ENCODE assay signal across 20 mouse cellular contexts in genomic region chr11:104334115-104334514, GRCm38 (mm10).
DNase-seq lines count a peak whose midpoint lies in the region; ATAC-seq and TF ChIP-seq lines count a peak whose summit lies in the region.
"Had no signal": no experiment of that assay in that cellular context is flagged by ENCODE, and none has a peak within 500 bp of the region (broad histone marks: within the 10 kb centered on the region; RNA-seq: fewer than 3 reads in every experiment).

No protein-coding gene starts in this region.

- ATAC-seq in hindbrain, embryonic 13.5 days (ENCODE audit: low FRiP score), result peak; percentile 19; the same call in 1 of the 2 replicates
- no peak for ATAC-seq in hindbrain, postnatal 0 days
- no peak for ATAC-seq in neural tube, embryonic 15.5 days (ENCODE audit: low FRiP score)
- ATAC-seq: activated CD4-positive, CD25-positive, alpha-beta regulatory T cell, adult 4 months; forebrain, postnatal 0 days; Patski had no signal

- DNase-seq in heart, embryonic 10.5 days (ENCODE audit: low spot score), result peak; percentile 63
- no peak for DNase-seq in heart, postnatal 10 days
- DNase-seq in hindbrain, postnatal 0 days (ENCODE audit: low spot score), result no peak
- DNase-seq in left cerebral cortex, adult 2 months (ENCODE audit: extremely low spot score in 1 of 2, low spot score in 2 of 2), result no peak
- no peak for DNase-seq in left cerebral cortex, adult 18-20 months (ENCODE audit: low spot score in 2 of 2)
- DNase-seq in neural tube, embryonic 10.5 days (ENCODE audit: extremely low spot score, low spot score), result no peak
- DNase-seq: adrenal gland, postnatal 14 days; cerebellum, adult 11-12 months; cerebellum, adult 9-10 months; cerebellum, postnatal 25 days; forebrain, postnatal 0 days; gastrocnemius, postnatal 14 days; kidney, adult 11 months had no signal

- H3K4me1 ChIP-seq in heart, embryonic 10.5 days, result peaks cover 13% of the 10 kb centered on the region; the same call in 1 of the 2 replicates
- H3K4me1 ChIP-seq in hindbrain, embryonic 13.5 days (replicated peaks), result no peaks in the 10 kb centered on the region
- H3K4me1 ChIP-seq in hindbrain, postnatal 0 days (ENCODE audit: insufficient read depth, low read length), result peaks cover 3% of the 10 kb centered on the region; the same call in 1 of the 2 replicates
- no peaks in the 10 kb centered on the region for H3K4me1 ChIP-seq in neural tube, embryonic 15.5 days
- H3K4me1 ChIP-seq: embryonic facial prominence, embryonic 12.5 days; hindbrain, embryonic 12.5 days had no signal

- H3K36me3 ChIP-seq in heart, embryonic 10.5 days, result peaks cover 65% of the 10 kb centered on the region
- H3K36me3 ChIP-seq in hindbrain, embryonic 13.5 days, result peaks cover 83% of the 10 kb centered on the region
- peaks cover 25% of the 10 kb centered on the region for H3K36me3 ChIP-seq in hindbrain, postnatal 0 days (ENCODE audit: insufficient read depth, low read length)
- peaks cover 64% of the 10 kb centered on the region for H3K36me3 ChIP-seq in neural tube, embryonic 15.5 days

- H3K9ac ChIP-seq in hindbrain, embryonic 13.5 days, result no peak overlapping the region
- no peak overlapping the region for H3K9ac ChIP-seq in hindbrain, postnatal 0 days (replicated peaks; ENCODE audit: low read length)
- H3K9ac ChIP-seq in neural tube, embryonic 15.5 days (replicated peaks), result no peak overlapping the region
- H3K9ac ChIP-seq: embryonic facial prominence, embryonic 12.5 days; forebrain, postnatal 0 days; hindbrain, embryonic 12.5 days had no signal

- no peak overlapping the region for H3K27ac ChIP-seq in heart, embryonic 10.5 days
- peak overlapping the region; percentile 26; the same call in 1 of the 2 replicates for H3K27ac ChIP-seq in hindbrain, embryonic 13.5 days
- H3K27ac ChIP-seq in hindbrain, postnatal 0 days, result no peak overlapping the region
- H3K27ac ChIP-seq in left cerebral cortex, adult 2 months, result peak overlapping the region; percentile 19; the same call in 1 of the 2 replicates
- peak overlapping the region; percentile 28; the same call in 1 of the 2 replicates for H3K27ac ChIP-seq in neural tube, embryonic 15.5 days (replicated peaks)
- H3K27ac ChIP-seq: embryonic facial prominence, embryonic 12.5 days; hindbrain, embryonic 12.5 days had no signal

- no peak for TF ChIP-seq CTCF in hindbrain, postnatal 0 days (IDR thresholded peaks at IDR 0.05; ENCODE audit: low read depth)
- no peak for TF ChIP-seq CTCF in left cerebral cortex, adult 2 months (IDR thresholded peaks at IDR 0.05)

- WGBS in heart, embryonic 10.5 days, result 39% methylated on average over 5 of the region's 5 CpGs
- 88% methylated on average over 5 of the region's 5 CpGs for WGBS in hindbrain, embryonic 13.5 days
- 74% methylated on average over 5 of the region's 5 CpGs for WGBS in hindbrain, postnatal 0 days
- 76% methylated on average over 5 of the region's 5 CpGs for WGBS in neural tube, embryonic 15.5 days

- H3K27me3 ChIP-seq in heart, embryonic 10.5 days (ENCODE audit: insufficient read depth, poor library complexity, severe bottlenecking), result no peaks in the 10 kb centered on the region
- no peaks in the 10 kb centered on the region for H3K27me3 ChIP-seq in hindbrain, embryonic 13.5 days
- no peaks in the 10 kb centered on the region for H3K27me3 ChIP-seq in hindbrain, postnatal 0 days (ENCODE audit: insufficient read depth, low read length)
- no peaks in the 10 kb centered on the region for H3K27me3 ChIP-seq in neural tube, embryonic 15.5 days (replicated peaks)
- H3K27me3 ChIP-seq: CH12.LX; embryonic facial prominence, embryonic 12.5 days; hindbrain, embryonic 12.5 days; Patski had no signal

- H3K9me3 ChIP-seq in heart, embryonic 10.5 days, result no peaks in the 10 kb centered on the region
- no peaks in the 10 kb centered on the region for H3K9me3 ChIP-seq in hindbrain, embryonic 13.5 days
- no peaks in the 10 kb centered on the region for H3K9me3 ChIP-seq in hindbrain, postnatal 0 days (ENCODE audit: low read length)
- no peaks in the 10 kb centered on the region for H3K9me3 ChIP-seq in neural tube, embryonic 15.5 days (replicated peaks)
- H3K9me3 ChIP-seq: embryonic facial prominence, embryonic 12.5 days; hindbrain, embryonic 12.5 days had no signal

- intact Hi-C loops in heart, postnatal 10 days (cut with DNase I), result no loop called here
- intact Hi-C loops in left cerebral cortex, adult 2 months (cut with DNase I), result no loop called here

- H3K4me3 ChIP-seq in heart, embryonic 10.5 days, result no peak overlapping the region
- no peak overlapping the region for H3K4me3 ChIP-seq in hindbrain, embryonic 13.5 days
- H3K4me3 ChIP-seq in hindbrain, postnatal 0 days (ENCODE audit: low read length), result no peak overlapping the region
- H3K4me3 ChIP-seq in left cerebral cortex, adult 2 months, result no peak overlapping the region
- H3K4me3 ChIP-seq in neural tube, embryonic 15.5 days (replicated peaks), result no peak overlapping the region
- H3K4me3 ChIP-seq: embryonic facial prominence, embryonic 12.5 days; hindbrain, embryonic 12.5 days had no signal

- H3K4me2 ChIP-seq in hindbrain, embryonic 13.5 days, result no peak overlapping the region
- no peak overlapping the region for H3K4me2 ChIP-seq in hindbrain, postnatal 0 days (ENCODE audit: low read depth, low read length)
- H3K4me2 ChIP-seq in neural tube, embryonic 15.5 days, result no peak overlapping the region
- H3K4me2 ChIP-seq: embryonic facial prominence, embryonic 12.5 days; hindbrain, embryonic 12.5 days had no signal

Comparison
In these comparisons a context has a peak if more than half of its experiments do, and no peak if none do; other contexts are left out.
1. H3K27ac ChIP-seq: peak in hindbrain, embryonic 13.5 days (single experiment), left cerebral cortex, adult 2 months (single experiment) and neural tube, embryonic 15.5 days (single experiment); none in heart, embryonic 10.5 days (single experiment) and hindbrain, postnatal 0 days (single experiment).